Mouse (Mus musculus): Measurements from ENCODE around the gene Tceal5. TPM values are rescaled to one million over a fixed set of nuclear protein-coding genes. Genes with fewer than 3 reads are reported as not detected.

Gene Tceal5
- polyA plus RNA-seq (2012; rRNA removed) = 162 and 186 TPM in 2 replicates

DNA sequence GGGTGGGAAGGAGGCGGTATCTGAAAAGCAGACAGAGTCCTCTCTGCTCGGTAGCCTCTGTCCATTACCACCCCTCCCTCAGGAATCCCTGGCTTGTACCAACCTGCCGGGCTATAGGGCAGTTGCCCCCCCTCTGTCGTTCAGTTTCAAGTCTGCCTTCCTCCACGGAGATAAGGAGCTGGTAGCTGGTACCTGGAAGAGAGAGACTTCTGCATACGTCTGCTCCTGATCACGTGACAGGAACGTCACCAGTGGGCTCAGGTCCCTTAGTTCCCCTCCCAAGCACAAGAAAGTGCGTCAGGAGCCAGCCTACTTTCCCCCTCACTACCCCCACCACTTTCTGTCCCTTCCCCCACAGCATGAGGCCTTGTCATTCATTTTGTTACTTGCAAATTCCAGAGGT, at the start of gene Tceal5:
Gene Tceal5, minus strand, starts transcription at position 213 of the 403 bp plus-strand sequence.
- Histone ChIP-seq H3K4me1 (ENCODE audit: control insufficient read depth, insufficient read depth, low read length) (peaks cover 2% of the 10 kb centered on the region; the same call in 1 of the 2 replicates), H3K27ac (ENCODE audit: insufficient read depth, low read length) (peak within 1 kb of the TSS; percentile 70), H3K4me3 (ENCODE audit: insufficient read depth, low read length) (peak within 1 kb of the TSS; percentile 84)
- TF ChIP-seq CTCF (IDR thresholded peaks at IDR 0.05; ENCODE audit: extremely low read depth, insufficient read depth, low read length) (no peak), POLR2A (IDR thresholded peaks at IDR 0.05; ENCODE audit: extremely low read depth, insufficient read depth, low read length) (peak; percentile 87; the same call in 1 of the 2 replicates)

DNA sequence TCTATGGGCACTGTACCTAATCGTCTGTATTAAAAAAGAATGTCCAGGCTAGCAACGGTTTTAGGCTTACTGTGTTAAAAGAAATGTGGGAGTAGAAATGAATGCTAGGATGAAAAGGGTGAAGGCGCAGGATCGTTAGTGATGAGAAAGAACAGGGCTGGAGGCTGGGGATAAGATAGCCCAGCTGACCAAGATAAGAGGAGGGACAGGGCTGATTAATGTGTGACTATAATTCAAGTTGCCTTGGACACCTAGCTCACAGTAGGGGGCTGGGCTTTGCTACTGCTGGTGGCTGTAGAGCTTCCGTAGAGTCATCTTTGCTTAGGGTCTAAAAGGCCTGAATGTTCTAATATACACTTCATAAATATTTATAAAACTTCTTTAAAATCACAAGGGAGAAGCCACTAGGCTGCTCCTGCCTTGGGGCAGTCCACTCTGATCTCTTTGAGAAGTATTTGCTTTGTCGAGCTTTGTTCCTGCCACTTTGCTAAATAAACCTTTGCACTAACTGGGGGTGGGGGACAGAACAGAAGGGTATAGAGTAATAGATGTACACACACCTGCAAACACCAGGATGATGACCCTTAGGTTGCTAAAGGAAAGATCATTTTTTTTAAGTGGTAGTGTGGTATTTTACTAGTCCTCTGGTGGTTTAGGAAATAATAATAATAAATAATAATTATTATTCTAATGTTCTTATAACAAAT, 48.5 kb upstream of the Tceal5 start:
- TF ChIP-seq POLR2A (IDR thresholded peaks at IDR 0.05; ENCODE audit: extremely low read depth, insufficient read depth, low read length) (no peak), CTCF (IDR thresholded peaks at IDR 0.05; ENCODE audit: extremely low read depth, insufficient read depth, low read length) (no peak)
- Histone ChIP-seq H3K4me1 (ENCODE audit: control insufficient read depth, insufficient read depth, low read length) (no peaks in the 10 kb centered on the region), H3K27ac (ENCODE audit: insufficient read depth, low read length) (no peak overlapping the region), H3K4me3 (ENCODE audit: insufficient read depth, low read length) (no peak overlapping the region)

DNA sequence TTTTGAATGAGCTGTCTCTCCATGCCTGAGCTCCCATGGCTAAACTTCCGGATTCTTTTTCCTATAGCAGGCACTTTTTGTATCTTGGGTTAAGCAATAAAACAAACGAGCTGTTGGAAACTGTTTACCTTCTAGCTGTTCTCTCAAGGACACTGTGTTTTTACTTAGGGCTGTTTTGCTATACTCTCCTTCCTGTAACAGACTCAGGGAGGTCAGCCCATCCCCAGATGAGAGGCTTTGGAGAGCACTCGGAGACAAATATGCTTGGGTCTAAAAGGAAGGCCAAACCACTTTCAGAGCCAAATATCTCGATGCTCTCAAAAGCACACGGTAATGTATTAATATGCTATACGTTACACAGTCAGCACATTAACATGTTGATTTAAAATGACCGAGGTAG, 46.0 kb upstream of the Tceal5 start:
- H3K4me1 ChIP-seq (ENCODE audit: control insufficient read depth, insufficient read depth, low read length) = no peaks in the 10 kb centered on the region
- no peak overlapping the region for H3K4me3 ChIP-seq (ENCODE audit: insufficient read depth, low read length)
- no peak overlapping the region for H3K27ac ChIP-seq (ENCODE audit: insufficient read depth, low read length)
- TF ChIP-seq CTCF (IDR thresholded peaks at IDR 0.05; ENCODE audit: extremely low read depth, insufficient read depth, low read length) (no peak), POLR2A (IDR thresholded peaks at IDR 0.05; ENCODE audit: extremely low read depth, insufficient read depth, low read length) (no peak)

GRCm38 (mm10) chrX:136248811-136249210, 45.1 kb upstream of the Tceal5 start:
- no peaks in the 10 kb centered on the region for H3K4me1 ChIP-seq (ENCODE audit: control insufficient read depth, insufficient read depth, low read length)
- H3K4me3 ChIP-seq (ENCODE audit: insufficient read depth, low read length) = no peak overlapping the region
- no peak overlapping the region for H3K27ac ChIP-seq (ENCODE audit: insufficient read depth, low read length)
- TF ChIP-seq POLR2A (IDR thresholded peaks at IDR 0.05; ENCODE audit: extremely low read depth, insufficient read depth, low read length) (no peak), CTCF (IDR thresholded peaks at IDR 0.05; ENCODE audit: extremely low read depth, insufficient read depth, low read length) (no peak)

- TF ChIP-seq CTCF (IDR thresholded peaks at IDR 0.05; ENCODE audit: extremely low read depth, insufficient read depth, low read length) (no peak), POLR2A (IDR thresholded peaks at IDR 0.05; ENCODE audit: extremely low read depth, insufficient read depth, low read length) (no peak)
- Histone ChIP-seq H3K4me3 (ENCODE audit: insufficient read depth, low read length) (peak overlapping the region; percentile 48), H3K27ac (ENCODE audit: insufficient read depth, low read length) (peak overlapping the region; percentile 15; the same call in 1 of the 2 replicates), H3K4me1 (ENCODE audit: control insufficient read depth, insufficient read depth, low read length) (no peaks in the 10 kb centered on the region)
These were observed 41.9 kb upstream of the Tceal5 start for GRCm38 (mm10) chrX:136245521-136246071.

DNA sequence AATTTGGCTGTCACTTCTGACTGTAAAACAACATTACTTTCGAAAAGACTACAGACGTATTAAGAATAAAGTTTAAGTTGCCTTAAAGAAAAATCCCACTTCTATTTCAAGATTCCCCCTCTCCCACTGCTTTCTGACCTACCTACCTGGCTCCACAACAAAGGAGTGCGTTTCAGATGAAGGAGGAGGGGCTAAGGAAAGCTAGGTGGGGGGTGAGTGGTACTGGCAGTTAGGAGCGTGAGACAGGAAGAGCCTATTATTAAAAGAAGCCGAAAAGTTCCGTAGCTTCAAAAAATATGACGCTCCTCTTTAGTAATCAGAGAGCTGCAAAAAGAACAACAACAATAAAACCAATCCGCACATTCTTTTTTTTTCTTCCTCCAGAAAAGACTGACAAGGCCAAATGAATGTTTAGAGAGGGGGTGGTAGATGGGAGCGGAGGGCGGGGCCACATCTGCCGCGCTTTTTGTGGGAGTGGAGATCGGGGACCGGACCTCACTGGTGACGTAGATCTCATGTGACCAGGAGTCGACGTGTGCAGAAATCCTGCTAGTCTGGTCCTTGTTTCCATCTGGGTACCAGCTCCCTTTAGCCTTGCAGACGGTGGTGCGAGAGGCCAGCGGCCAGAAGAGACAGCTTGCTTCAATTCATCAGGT, 41.0 kb upstream of the Tceal5 start, which contains the start of gene Tceal9:
Gene Tceal9, plus strand, starts transcription at position 506 of the 656 bp plus-strand sequence.
- H3K4me1 ChIP-seq (ENCODE audit: control insufficient read depth, insufficient read depth, low read length) = no peaks in the 10 kb centered on the region
- H3K4me3 ChIP-seq (ENCODE audit: insufficient read depth, low read length) = peak within 1 kb of the TSS; percentile 48
- peak within 1 kb of the TSS; percentile 15; the same call in 1 of the 2 replicates for H3K27ac ChIP-seq (ENCODE audit: insufficient read depth, low read length)
- TF ChIP-seq POLR2A (IDR thresholded peaks at IDR 0.05; ENCODE audit: extremely low read depth, insufficient read depth, low read length) (peak; percentile 96), CTCF (IDR thresholded peaks at IDR 0.05; ENCODE audit: extremely low read depth, insufficient read depth, low read length) (no peak)

DNA sequence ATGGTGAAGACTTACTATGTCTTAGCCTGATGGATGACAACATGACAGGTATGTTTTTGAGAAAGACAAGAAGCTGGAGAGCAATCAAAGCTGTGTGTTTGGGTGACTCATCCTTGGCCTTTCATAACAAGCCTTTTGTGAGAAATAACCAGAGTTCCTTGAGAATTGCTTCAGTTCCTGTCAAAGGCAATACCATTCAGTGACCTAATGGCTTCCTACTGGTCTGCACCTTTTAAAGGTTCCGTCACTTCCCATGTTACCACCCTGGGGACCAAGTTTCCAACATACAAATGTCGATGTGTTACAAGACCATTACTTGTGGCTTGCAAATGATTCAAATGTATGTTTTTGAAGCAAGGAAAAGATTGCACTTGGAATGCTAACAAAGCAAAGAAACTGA, 39.5 kb upstream of the Tceal5 start:
- TF ChIP-seq POLR2A (IDR thresholded peaks at IDR 0.05; ENCODE audit: extremely low read depth, insufficient read depth, low read length) (no peak), CTCF (IDR thresholded peaks at IDR 0.05; ENCODE audit: extremely low read depth, insufficient read depth, low read length) (no peak)
- Histone ChIP-seq H3K4me1 (ENCODE audit: control insufficient read depth, insufficient read depth, low read length) (no peaks in the 10 kb centered on the region), H3K27ac (ENCODE audit: insufficient read depth, low read length) (no peak overlapping the region), H3K4me3 (ENCODE audit: insufficient read depth, low read length) (no peak overlapping the region)

- H3K27ac ChIP-seq (ENCODE audit: insufficient read depth, low read length) = no peak overlapping the region
- no peaks in the 10 kb centered on the region for H3K4me1 ChIP-seq (ENCODE audit: control insufficient read depth, insufficient read depth, low read length)
- TF ChIP-seq CTCF (IDR thresholded peaks at IDR 0.05; ENCODE audit: extremely low read depth, insufficient read depth, low read length) = peak; percentile 31; the same call in 1 of the 2 replicates
- no peak for TF ChIP-seq POLR2A (IDR thresholded peaks at IDR 0.05; ENCODE audit: extremely low read depth, insufficient read depth, low read length)
- no peak overlapping the region for H3K4me3 ChIP-seq (ENCODE audit: insufficient read depth, low read length)
These were observed 34.4 kb upstream of the Tceal5 start for GRCm38 (mm10) chrX:136238118-136238517.

DNA sequence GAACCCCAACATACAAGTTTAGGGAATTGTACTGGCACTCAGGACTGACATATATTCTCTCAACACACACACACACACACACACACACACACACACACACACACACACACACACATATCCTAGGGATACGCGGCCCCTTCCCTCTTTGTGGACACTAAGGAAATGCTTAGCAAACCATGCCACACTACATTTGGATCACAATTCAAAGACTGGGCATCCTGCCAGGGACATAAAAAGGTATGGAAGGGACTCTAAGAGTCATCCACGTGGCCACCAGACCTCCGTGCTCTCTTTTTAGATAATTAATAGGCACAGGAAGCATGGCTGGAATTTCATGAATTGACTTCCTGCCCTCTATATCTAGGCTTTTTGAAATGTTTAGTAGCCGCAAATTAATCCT, 24.1 kb upstream of the Tceal5 start:
- TF ChIP-seq CTCF (IDR thresholded peaks at IDR 0.05; ENCODE audit: extremely low read depth, insufficient read depth, low read length) (no peak), POLR2A (IDR thresholded peaks at IDR 0.05; ENCODE audit: extremely low read depth, insufficient read depth, low read length) (no peak)
- H3K4me1 ChIP-seq (ENCODE audit: control insufficient read depth, insufficient read depth, low read length) = no peaks in the 10 kb centered on the region
- H3K4me3 ChIP-seq (ENCODE audit: insufficient read depth, low read length) = no peak overlapping the region
- H3K27ac ChIP-seq (ENCODE audit: insufficient read depth, low read length) = no peak overlapping the region
